Mouse (Mus musculus) ES-Bruce4 (cell line): Measurements from ENCODE around the gene Foxs1. TPM values are rescaled to one million over a fixed set of nuclear protein-coding genes. Genes with fewer than 3 reads are reported as not detected.

ENCODE experiments used
- H3K27ac ChIP-seq: 2 replicates; pipeline ENCODE4 v1.5.1; 2012; ENCODE audit warnings: low read length, inconsistent platforms; ENCODE audit not compliant: insufficient read depth
- H3K27me3 ChIP-seq: 2 replicates; pipeline ENCODE4 v1.6.1; 2012; ENCODE audit warnings: mild to moderate bottlenecking, low read length, inconsistent platforms; ENCODE audit not compliant: control insufficient read depth, poor library complexity, insufficient read depth, severe bottlenecking
- H3K36me3 ChIP-seq: 2 replicates; pipeline ENCODE4 v1.6.1; 2012; ENCODE audit warnings: inconsistent platforms, mild to moderate bottlenecking, low read length, moderate library complexity; ENCODE audit not compliant: control insufficient read depth, poor library complexity, insufficient read depth, severe bottlenecking
- H3K4me1 ChIP-seq: one replicate; pipeline ENCODE4 v1.8.1; 2011; ENCODE audit warnings: low read length; ENCODE audit not compliant: control insufficient read depth, insufficient read depth
- H3K4me3 ChIP-seq: 2 replicates; pipeline ENCODE4 v1.5.1; 2011; ENCODE audit warnings: low read depth, mild to moderate bottlenecking, low read length
- H3K9ac ChIP-seq: 2 replicates; pipeline ENCODE4 v1.6.1; 2012; ENCODE audit warnings: low read depth, mild to moderate bottlenecking, inconsistent platforms; ENCODE audit not compliant: poor library complexity, severe bottlenecking
- H3K9me3 ChIP-seq: replicated peaks from 2 replicates; pipeline ENCODE4 v1.6.1; 2012; ENCODE audit warnings: mild to moderate bottlenecking, low read length, inconsistent platforms; ENCODE audit not compliant: control insufficient read depth, poor library complexity, insufficient read depth, severe bottlenecking
- CTCF ChIP-seq: IDR thresholded peaks from one replicate; pipeline ENCODE4 v1.8.1; 2011; ENCODE audit warnings: low read depth, low read length
- EP300 ChIP-seq: IDR thresholded peaks from 2 replicates; pipeline ENCODE4 v1.6.1; 2011; ENCODE audit warnings: low read depth, low read length; ENCODE audit not compliant: insufficient read depth
- POLR2A ChIP-seq: IDR thresholded peaks from one replicate; pipeline ENCODE4 v1.8.1; 2011; ENCODE audit warnings: low read length; ENCODE audit not compliant: insufficient read depth
- polyA plus RNA-seq: library from polyadenylated mRNA; stranded (reverse); fragments of >200 nt; gene quantifications from 2 replicates; pipeline ENCODE4 v1.2.4, GENCODE M21; 2011; ENCODE audit warnings: low read depth; ENCODE audit not compliant: missing spikeins, insufficient read depth, insufficient read length

Foxs1 gene
- polyA plus RNA-seq, 1 experiment: not detected

GRCm38 (mm10) chr2:152903586-152903985, 29.4 kb downstream of the Foxs1 start:
- no peaks in the 10 kb centered on the region for H3K27me3 ChIP-seq
- H3K4me1 ChIP-seq: peaks cover 4% of the 10 kb centered on the region
- H3K27ac ChIP-seq: no peak overlapping the region
- H3K36me3 ChIP-seq: no peaks in the 10 kb centered on the region
- no peak for TF ChIP-seq EP300
- TF ChIP-seq CTCF: no peak
- no peak for TF ChIP-seq POLR2A
- no peaks in the 10 kb centered on the region for H3K9me3 ChIP-seq
- H3K4me3 ChIP-seq: no peak overlapping the region
- no peak overlapping the region for H3K9ac ChIP-seq

GRCm38 (mm10) chr2:152902658-152903057, 30.4 kb downstream of the Foxs1 start:
- no peaks in the 10 kb centered on the region for H3K9me3 ChIP-seq
- no peak overlapping the region for H3K27ac ChIP-seq
- no peak overlapping the region for H3K9ac ChIP-seq
- H3K4me1 ChIP-seq: peaks cover 4% of the 10 kb centered on the region
- TF ChIP-seq CTCF: no peak
- no peak for TF ChIP-seq EP300
- no peak for TF ChIP-seq POLR2A
- H3K27me3 ChIP-seq: no peaks in the 10 kb centered on the region
- no peaks in the 10 kb centered on the region for H3K36me3 ChIP-seq
- no peak overlapping the region for H3K4me3 ChIP-seq

- Histone ChIP-seq H3K4me3 (no peak overlapping the region), H3K9me3 (no peaks in the 10 kb centered on the region), H3K36me3 (no peaks in the 10 kb centered on the region), H3K4me1 (peaks cover 4% of the 10 kb centered on the region), H3K27me3 (no peaks in the 10 kb centered on the region), H3K27ac (no peak overlapping the region), H3K9ac (no peak overlapping the region)
- TF ChIP-seq CTCF (no peak), EP300 (no peak), POLR2A (no peak)
Measured at GRCm38 (mm10) chr2:152901296-152901695, 31.7 kb downstream of the Foxs1 start.

- H3K36me3 ChIP-seq: peaks cover 6% of the 10 kb centered on the region
- no peaks in the 10 kb centered on the region for H3K27me3 ChIP-seq
- no peaks in the 10 kb centered on the region for H3K9me3 ChIP-seq
- TF ChIP-seq POLR2A (no peak), CTCF (no peak), EP300 (no peak)
- no peak overlapping the region for H3K4me3 ChIP-seq
- H3K9ac ChIP-seq: no peak overlapping the region
- no peak overlapping the region for H3K27ac ChIP-seq
- H3K4me1 ChIP-seq: no peaks in the 10 kb centered on the region
Measured at GRCm38 (mm10) chr2:152899011-152899410, 34.0 kb downstream of the Foxs1 start.

DNA sequence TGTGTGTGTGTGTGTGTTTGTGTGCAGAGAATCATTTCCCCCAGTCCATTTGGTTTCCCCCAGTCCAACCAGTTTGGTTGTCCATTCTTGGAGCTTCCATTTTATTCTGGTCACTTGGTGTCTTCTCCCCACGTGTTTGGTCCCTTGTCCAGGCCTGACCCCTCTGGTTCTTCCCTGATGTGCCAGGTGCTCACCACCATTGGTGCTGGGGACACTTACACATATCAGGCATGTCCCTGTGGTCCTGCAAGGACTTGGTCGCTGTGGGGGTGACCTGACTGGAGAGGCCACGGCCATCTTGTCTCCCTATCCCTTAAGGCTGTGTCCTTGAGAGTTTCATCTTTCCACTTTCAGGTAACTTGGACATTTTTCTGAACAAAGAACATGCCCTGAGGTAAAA, 36.1 kb downstream of the Foxs1 start:
- Histone ChIP-seq H3K27me3 (no peaks in the 10 kb centered on the region), H3K9me3 (no peaks in the 10 kb centered on the region), H3K4me3 (no peak overlapping the region), H3K27ac (no peak overlapping the region), H3K9ac (no peak overlapping the region), H3K36me3 (peaks cover 24% of the 10 kb centered on the region), H3K4me1 (no peaks in the 10 kb centered on the region)
- TF ChIP-seq CTCF (no peak), POLR2A (no peak), EP300 (no peak)

- no peak for TF ChIP-seq CTCF
- TF ChIP-seq POLR2A: no peak
- no peak for TF ChIP-seq EP300
- Histone ChIP-seq H3K36me3 (peaks cover 33% of the 10 kb centered on the region), H3K4me3 (no peak overlapping the region), H3K9me3 (no peaks in the 10 kb centered on the region), H3K9ac (no peak overlapping the region), H3K27ac (no peak overlapping the region), H3K27me3 (no peaks in the 10 kb centered on the region), H3K4me1 (no peaks in the 10 kb centered on the region)
Measured at GRCm38 (mm10) chr2:152895834-152896233, 37.2 kb downstream of the Foxs1 start.
